Mouse (Mus musculus) stomach, embryonic 14.5 days (tissue): Measurements from ENCODE around the gene Pebp1. TPM values are rescaled to one million over a fixed set of nuclear protein-coding genes. Genes with fewer than 3 reads are reported as not detected.

ENCODE experiments used
- ATAC-seq: fragments of 200-750 bp; cut with Nextera tagmentation; 2 replicates; pipeline ENCODE4 v1.8.0; 2017; ENCODE audit warnings: low read depth, moderate TSS enrichment; ENCODE audit not compliant: insufficient number of reproducible peaks, insufficient read depth, low FRiP score
- H3K27ac ChIP-seq: fragments of 300-500 bp; sonication (generic); 2 replicates; pipeline ENCODE4 v1.5.1; 2014; ENCODE audit warnings: mild to moderate bottlenecking, low read length, moderate library complexity, mixed read lengths
- H3K27me3 ChIP-seq: fragments of 300-500 bp; sonication (generic); 2 replicates; pipeline ENCODE4 v1.6.1; 2014; ENCODE audit warnings: low read length, control low read depth, mixed read lengths; ENCODE audit not compliant: control insufficient read depth, insufficient read depth
- H3K36me3 ChIP-seq: fragments of 300-500 bp; sonication (generic); 2 replicates; pipeline ENCODE4 v1.6.1; 2014; ENCODE audit warnings: mild to moderate bottlenecking, control low read depth, low read length, moderate library complexity, mixed read lengths; ENCODE audit not compliant: control insufficient read depth, insufficient read depth
- H3K4me1 ChIP-seq: fragments of 300-500 bp; sonication (generic); 2 replicates; pipeline ENCODE4 v1.6.1; 2014; ENCODE audit warnings: low read length, control low read depth, mixed read lengths; ENCODE audit not compliant: control insufficient read depth, insufficient read depth
- H3K4me2 ChIP-seq: fragments of 300-500 bp; sonication (generic); replicated peaks from 2 replicates; pipeline ENCODE4 v1.6.1; 2014; ENCODE audit warnings: low read depth, low read length, control low read depth
- H3K4me3 ChIP-seq: fragments of 300-500 bp; sonication (generic); 2 replicates; pipeline ENCODE4 v1.5.1; 2014; ENCODE audit warnings: low read depth, low read length, control low read depth
- H3K9ac ChIP-seq: fragments of 300-500 bp; sonication (generic); replicated peaks from 2 replicates; pipeline ENCODE4 v1.6.1; 2014; ENCODE audit warnings: low read depth, mild to moderate bottlenecking, control low read depth, low read length, moderate library complexity, mixed read lengths
- H3K9me3 ChIP-seq: fragments of 300-500 bp; sonication (generic); 2 replicates; pipeline ENCODE4 v1.6.1; 2016; ENCODE audit warnings: low read depth, low read length, control low read depth; ENCODE audit not compliant: control insufficient read depth
- WGBS: fragments of 180-500 bp; shearing (Covaris S2); extraction: QIAGEN DNeasy Blood & Tissue Kit; methylation state at CpG from one replicate; pipeline ENCODE4 v1.1.7; 2014; 5-methylcytosine and 5-hydroxymethylcytosine counted together
- polyA plus RNA-seq: library from polyadenylated mRNA; unstranded; fragments of >200 nt; fragmentation: Nextera tagmentation; extraction: Ambion mirVana; gene quantifications from 2 replicates; pipeline ENCODE4 v1.2.1, GENCODE M21; 2014

Pebp1 gene
- polyA plus RNA-seq, 1 experiment from 2014 or later = 729 TPM

DNA sequence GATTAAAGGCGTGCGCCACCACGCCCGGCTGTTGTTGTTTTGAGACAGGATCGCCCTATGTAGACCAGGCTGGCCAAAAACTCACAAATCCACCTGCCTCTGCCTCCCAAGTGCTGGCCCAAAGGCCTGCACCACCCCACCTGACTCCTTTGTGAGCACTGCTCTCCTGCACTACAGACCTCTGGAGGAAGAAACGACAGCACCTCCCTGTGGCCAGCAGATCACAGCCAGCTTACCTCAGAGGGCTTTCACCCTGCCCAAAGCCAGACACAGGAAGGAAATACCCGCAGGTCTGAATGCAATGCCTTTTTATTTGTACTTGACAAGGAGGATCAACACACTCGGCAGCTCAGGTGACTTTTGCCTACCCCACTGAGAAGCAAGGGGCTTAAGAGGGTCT lies 5.1 kb downstream of the Pebp1 start:
- ATAC-seq = no peak
- Histone ChIP-seq H3K36me3 (peaks cover 27% of the 10 kb centered on the region), H3K4me1 (peaks cover 9% of the 10 kb centered on the region; the same call in 1 of the 2 replicates), H3K4me3 (no peak overlapping the region), H3K27ac (no peak overlapping the region), H3K27me3 (no peaks in the 10 kb centered on the region), H3K4me2 (no peak overlapping the region), H3K9me3 (no peaks in the 10 kb centered on the region), H3K9ac (no peak overlapping the region)
- WGBS = 88% methylated on average over 8 of the region's 8 CpGs

DNA sequence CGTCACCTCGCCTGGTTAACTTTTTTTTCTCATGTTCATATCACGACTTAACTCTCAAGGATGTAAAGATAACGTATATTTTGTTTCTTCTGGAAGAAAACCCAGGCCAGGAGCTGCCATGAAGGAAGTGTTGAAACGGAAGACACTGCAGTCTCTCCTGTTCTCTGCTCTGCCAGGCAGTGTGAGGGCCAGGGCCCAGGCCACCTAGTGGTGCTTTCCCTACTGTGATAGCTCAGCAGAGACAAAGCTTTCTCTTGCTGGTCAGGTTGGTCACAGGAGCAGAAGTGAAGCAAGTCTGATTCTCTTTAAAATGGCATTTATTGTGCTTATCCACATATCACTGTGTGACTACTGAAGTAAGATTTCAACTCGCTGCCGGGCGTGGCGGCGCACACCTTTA lies 5.9 kb downstream of the Pebp1 start:
- WGBS = 91% methylated on average over 10 of the region's 10 CpGs
- H3K36me3 ChIP-seq = peaks cover 27% of the 10 kb centered on the region
- no peak for ATAC-seq
- no peaks in the 10 kb centered on the region for H3K27me3 ChIP-seq
- H3K9ac ChIP-seq = no peak overlapping the region
- no peak overlapping the region for H3K4me2 ChIP-seq
- no peak overlapping the region for H3K27ac ChIP-seq
- H3K4me1 ChIP-seq = peaks cover 9% of the 10 kb centered on the region; the same call in 1 of the 2 replicates
- no peak overlapping the region for H3K4me3 ChIP-seq
- no peaks in the 10 kb centered on the region for H3K9me3 ChIP-seq

DNA sequence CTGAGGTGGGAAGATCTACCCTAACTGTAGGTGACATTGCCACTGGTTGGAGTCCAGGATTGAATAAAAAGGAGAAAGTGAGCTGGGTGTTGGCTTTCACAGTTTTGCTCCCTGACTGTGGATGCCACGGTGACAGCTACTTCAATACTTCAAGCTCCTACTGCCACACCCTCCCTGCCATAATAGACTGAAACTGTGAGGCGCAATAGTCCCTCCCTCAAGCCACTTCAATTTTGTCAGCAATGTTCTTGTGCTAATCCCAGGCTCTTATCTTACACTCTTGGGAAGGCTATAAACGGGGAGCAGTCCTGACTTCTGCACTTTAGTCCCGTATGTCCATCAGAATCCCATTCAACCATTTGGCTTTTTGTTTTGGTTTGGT lies 7.8 kb downstream of the Pebp1 start:
- Histone ChIP-seq H3K4me3 (no peak overlapping the region), H3K27me3 (no peaks in the 10 kb centered on the region), H3K9ac (no peak overlapping the region), H3K4me2 (no peak overlapping the region), H3K27ac (0 out of 2 replicates have a peak overlapping the region, but pooled peaks have one; percentile 33), H3K9me3 (no peaks in the 10 kb centered on the region), H3K36me3 (peaks cover 21% of the 10 kb centered on the region), H3K4me1 (0 out of 2 replicates have a peak, but pooled peaks cover 2% of the 10 kb centered on the region)
- ATAC-seq = no peak
- WGBS = 60% methylated on average over 4 of the region's 4 CpGs

DNA sequence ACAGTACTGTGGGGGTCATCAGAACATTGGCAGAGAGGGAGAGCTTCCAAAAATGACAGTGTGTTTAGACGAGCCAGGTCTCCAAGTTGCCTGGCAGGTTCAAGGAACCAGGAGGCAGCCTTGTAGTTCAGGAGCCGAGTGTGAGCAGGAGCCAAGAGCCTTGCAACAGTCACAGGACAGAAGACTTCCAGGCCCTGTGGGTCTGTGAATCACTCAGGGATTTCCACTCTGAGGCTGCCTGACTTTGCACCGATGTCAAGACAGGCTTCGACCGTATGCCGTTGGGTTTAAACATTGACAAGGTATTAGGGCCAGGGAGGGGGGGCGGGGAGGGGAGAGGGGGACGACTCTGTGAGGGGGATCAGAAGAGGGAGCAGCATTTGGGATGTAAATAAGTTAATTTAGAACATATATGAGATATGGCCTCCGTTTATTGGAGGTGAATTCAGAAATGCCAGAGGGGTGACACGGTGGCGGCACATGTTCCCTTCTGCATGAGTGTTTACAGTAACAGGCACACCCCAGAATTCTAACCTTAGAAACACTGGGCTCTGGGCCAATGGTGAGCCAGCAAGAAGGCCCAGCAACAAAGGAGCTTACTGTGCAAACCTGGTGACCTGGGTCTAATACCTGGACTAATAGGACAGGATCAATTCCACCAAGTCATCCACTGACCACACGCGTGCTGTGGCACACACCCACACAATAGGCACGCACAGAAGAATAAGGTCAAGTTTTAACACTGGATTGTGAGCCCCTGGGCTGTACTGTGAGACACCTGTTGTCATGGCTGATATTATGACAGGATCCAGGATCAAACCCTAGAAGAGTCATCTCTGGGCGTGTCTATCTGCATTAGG lies 8.4 kb downstream of the Pebp1 start:
- H3K4me1 ChIP-seq = 0 out of 2 replicates have a peak, but pooled peaks cover 2% of the 10 kb centered on the region
- no peak overlapping the region for H3K4me3 ChIP-seq
- peaks cover 16% of the 10 kb centered on the region for H3K36me3 ChIP-seq
- H3K27ac ChIP-seq = 0 out of 2 replicates have a peak overlapping the region, but pooled peaks have one; percentile 33
- H3K27me3 ChIP-seq = no peaks in the 10 kb centered on the region
- H3K4me2 ChIP-seq = no peak overlapping the region
- 71% methylated on average over 15 of the region's 15 CpGs for WGBS
- ATAC-seq = peak; percentile 59
- H3K9me3 ChIP-seq = no peaks in the 10 kb centered on the region
- no peak overlapping the region for H3K9ac ChIP-seq

DNA sequence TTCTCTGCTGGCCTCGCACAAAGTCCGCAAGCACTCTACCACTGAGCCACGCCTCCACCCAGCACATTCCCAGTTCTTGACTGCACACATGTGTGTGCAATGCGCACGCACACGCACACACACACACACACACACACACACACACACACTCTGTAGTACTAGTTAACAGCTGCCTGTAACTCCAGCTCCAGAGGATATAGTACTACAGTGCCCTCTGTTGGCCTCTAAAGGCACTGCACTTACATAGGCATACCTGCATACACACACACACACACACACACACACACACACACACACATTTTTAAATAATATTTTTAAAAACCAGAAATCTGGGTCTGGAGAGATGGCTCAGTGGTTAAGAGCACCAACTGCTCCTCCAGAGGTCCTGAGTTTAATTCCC lies 9.6 kb downstream of the Pebp1 start:
- no peak overlapping the region for H3K4me2 ChIP-seq
- no peaks in the 10 kb centered on the region for H3K9me3 ChIP-seq
- H3K36me3 ChIP-seq = peaks cover 9% of the 10 kb centered on the region
- no peaks in the 10 kb centered on the region for H3K27me3 ChIP-seq
- 95% methylated on average over 6 of the region's 6 CpGs for WGBS
- H3K4me3 ChIP-seq = no peak overlapping the region
- ATAC-seq = no peak
- no peak overlapping the region for H3K9ac ChIP-seq
- 0 out of 2 replicates have a peak, but pooled peaks cover 2% of the 10 kb centered on the region for H3K4me1 ChIP-seq
- no peak overlapping the region for H3K27ac ChIP-seq

DNA sequence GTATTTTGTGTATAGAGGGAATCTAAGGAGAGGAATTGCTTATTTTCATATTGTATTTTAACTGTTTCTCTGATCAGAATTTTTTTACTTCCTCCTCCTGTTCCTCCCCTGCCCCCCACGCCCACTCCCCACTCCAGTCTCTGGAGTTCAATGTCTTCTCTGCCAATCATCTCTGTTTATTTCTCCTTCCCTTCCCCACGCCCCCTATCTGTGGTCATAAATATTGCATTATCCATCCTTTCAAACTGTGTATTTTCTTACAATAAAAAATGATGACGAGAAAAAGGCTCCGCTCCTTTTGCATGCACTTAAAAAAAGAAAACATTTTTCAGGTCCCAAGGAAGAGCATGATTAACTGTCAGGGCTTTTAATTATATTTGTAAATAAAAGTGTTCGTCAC lies 12.6 kb downstream of the Pebp1 start:
- H3K4me3 ChIP-seq = no peak overlapping the region
- H3K9ac ChIP-seq = no peak overlapping the region
- 0 out of 2 replicates have a peak, but pooled peaks cover 2% of the 10 kb centered on the region for H3K4me1 ChIP-seq
- no peaks in the 10 kb centered on the region for H3K9me3 ChIP-seq
- ATAC-seq = no peak
- WGBS = 52% methylated on average over 5 of the region's 5 CpGs
- no peaks in the 10 kb centered on the region for H3K27me3 ChIP-seq
- no peak overlapping the region for H3K4me2 ChIP-seq
- no peaks in the 10 kb centered on the region for H3K36me3 ChIP-seq
- H3K27ac ChIP-seq = no peak overlapping the region

DNA sequence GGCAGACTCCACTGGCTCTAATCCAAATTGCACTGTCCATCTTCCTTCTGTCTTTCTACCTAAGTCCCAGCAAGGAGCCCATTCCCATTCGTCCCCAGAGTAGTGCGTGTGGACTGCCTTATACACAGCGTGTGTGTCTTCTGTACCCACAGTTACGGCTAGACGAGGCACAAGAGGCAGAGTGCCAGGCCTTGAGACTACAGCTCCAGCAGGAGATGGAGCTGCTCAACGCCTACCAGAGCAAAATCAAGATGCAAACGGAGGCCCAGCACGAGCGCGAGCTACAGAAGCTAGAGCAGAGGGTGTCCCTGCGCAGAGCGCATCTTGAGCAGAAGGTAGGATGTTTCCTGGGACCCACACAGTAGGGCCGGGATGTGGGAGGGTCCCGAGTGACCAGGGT lies 15.5 kb downstream of the Pebp1 start:
- no peaks in the 10 kb centered on the region for H3K27me3 ChIP-seq
- H3K9me3 ChIP-seq = no peaks in the 10 kb centered on the region
- H3K4me2 ChIP-seq = no peak overlapping the region
- no peaks in the 10 kb centered on the region for H3K36me3 ChIP-seq
- ATAC-seq = no peak
- 89% methylated on average over 14 of the region's 14 CpGs for WGBS
- H3K4me1 ChIP-seq = no peaks in the 10 kb centered on the region
- no peak overlapping the region for H3K4me3 ChIP-seq
- no peak overlapping the region for H3K27ac ChIP-seq
- H3K9ac ChIP-seq = no peak overlapping the region

DNA sequence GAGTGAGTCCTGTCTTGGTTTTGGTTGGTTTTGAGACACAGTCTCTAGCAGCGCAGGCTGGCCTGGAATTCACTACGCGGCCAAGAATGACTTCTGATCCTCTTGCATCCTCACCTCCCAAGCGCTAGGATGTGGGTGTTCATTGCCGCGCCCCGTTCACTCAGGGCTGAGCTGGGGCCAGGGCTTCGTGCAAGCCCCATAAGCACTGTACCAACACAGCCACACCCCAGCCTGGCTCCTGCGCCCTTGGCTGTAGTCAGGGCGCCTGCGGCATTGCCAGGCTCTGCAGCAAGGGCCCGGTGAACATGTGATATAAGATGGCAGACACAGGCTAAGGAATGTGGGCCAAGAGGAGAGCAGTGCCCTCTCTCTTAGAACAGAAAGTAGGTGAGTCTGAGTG lies 18.0 kb downstream of the Pebp1 start:
- Histone ChIP-seq H3K36me3 (no peaks in the 10 kb centered on the region; the same call in 1 of the 2 replicates), H3K27me3 (no peaks in the 10 kb centered on the region), H3K9ac (no peak overlapping the region), H3K9me3 (no peaks in the 10 kb centered on the region), H3K4me3 (no peak overlapping the region), H3K4me1 (no peaks in the 10 kb centered on the region), H3K27ac (no peak overlapping the region), H3K4me2 (no peak overlapping the region)
- no peak for ATAC-seq
- WGBS = 92% methylated on average over 12 of the region's 12 CpGs
